Mouse (Mus musculus) CH12.LX (cell line): ENCODE data around the gene Mid1. TPM values are rescaled to one million over a fixed set of nuclear protein-coding genes. Genes with fewer than 3 reads are reported as not detected.
A peak's percentile ranks its signal among the peaks of the same experiment; 100 is the strongest.

Source experiments
- DNase-seq: peaks from one replicate; pipeline ENCODE4 v3.0.0-alpha.2; 2013; ENCODE audit errors: extremely low read depth
- H3K27ac ChIP-seq: 2 replicates; pipeline ENCODE4 v1.5.1; 2012; ENCODE audit warnings: low read depth, mild to moderate bottlenecking, control low read depth, moderate library complexity; ENCODE audit not compliant: insufficient read depth
- H3K27me3 ChIP-seq: replicated peaks from 2 replicates; pipeline ENCODE3; 2012; ENCODE audit warnings: inconsistent platforms
- H3K36me3 ChIP-seq, 2 experiments: replicated peaks in 1 of 2; 2 replicates each; pipeline versions ENCODE3 to v1.6.1; 2012; ENCODE audit warnings: inconsistent platforms in 1 of 2, low read length in 1 of 2, mild to moderate bottlenecking in 1 of 2, mixed read lengths in 1 of 2, moderate library complexity in 1 of 2; ENCODE audit not compliant: control insufficient read depth in 1 of 2, insufficient read depth in 1 of 2
- H3K4me1 ChIP-seq, 2 experiments: 2 replicates each; pipeline ENCODE4 v1.6.1; 2012; ENCODE audit warnings: inconsistent platforms in 1 of 2, moderate library complexity in 1 of 2; ENCODE audit not compliant: insufficient read depth in 2 of 2, control insufficient read depth in 1 of 2
- H3K4me2 ChIP-seq: 2 replicates; pipeline ENCODE4 v1.6.1; 2012; ENCODE audit warnings: low read depth, mild to moderate bottlenecking, control low read depth; ENCODE audit not compliant: poor library complexity, insufficient read depth, severe bottlenecking
- H3K4me3 ChIP-seq, 3 experiments: fragments of 150-350 bp in 1 of 3; sonication (generic) in 1 of 3; replicated peaks in 1 of 3; 2 replicates each; pipeline versions ENCODE3 to v1.5.1; 2011 to 2012; ENCODE audit warnings: low read depth in 2 of 3, low read length in 2 of 3, mild to moderate bottlenecking in 2 of 3, moderate library complexity in 2 of 3, control low read depth in 1 of 3, improper control_type of control experiment in 1 of 3, inconsistent platforms in 1 of 3, mixed read lengths in 1 of 3; ENCODE audit not compliant: poor library complexity in 1 of 3
- H3K79me2 ChIP-seq: replicated peaks from 2 replicates; pipeline ENCODE4 v1.6.1; 2012; ENCODE audit warnings: mild to moderate bottlenecking, moderate library complexity; ENCODE audit not compliant: control insufficient read depth, poor library complexity, insufficient read depth, severe bottlenecking; ENCODE audit errors: extremely low read depth
- H3K9ac ChIP-seq: 2 replicates; pipeline ENCODE4 v1.6.1; 2012; ENCODE audit warnings: low read depth, mild to moderate bottlenecking, control low read depth, moderate library complexity; ENCODE audit not compliant: insufficient read depth
- H3K9me3 ChIP-seq: replicated peaks from 2 replicates; pipeline ENCODE3; 2012; ENCODE audit warnings: low read length, inconsistent platforms, mixed read lengths
- CHD2 ChIP-seq: IDR thresholded peaks from 2 replicates; pipeline ENCODE4 v1.6.1; 2011; ENCODE audit warnings: low read length, improper control_type of control experiment
- CTCF ChIP-seq, 2 experiments: IDR thresholded peaks in 1 of 2; conservative IDR thresholded peaks in 1 of 2; 2 replicates each; pipeline ENCODE4 v1.5.1; 2011 to 2012; ENCODE audit warnings: low read depth in 2 of 2, low read length in 2 of 2, improper control_type of control experiment in 1 of 2, inconsistent platforms in 1 of 2, mild to moderate bottlenecking in 1 of 2, moderate library complexity in 1 of 2
- E2F4 ChIP-seq: IDR thresholded peaks from 2 replicates; pipeline ENCODE4 v1.6.1; 2011; ENCODE audit warnings: low read depth, low read length, improper control_type of control experiment; ENCODE audit not compliant: insufficient replicate concordance
- ETS1 ChIP-seq: conservative IDR thresholded peaks from 2 replicates; pipeline ENCODE4 v1.6.1; 2012; ENCODE audit warnings: low read depth, mild to moderate bottlenecking, inconsistent platforms, low read length, improper control_type of control experiment, moderate library complexity
- GABPA ChIP-seq: IDR thresholded peaks from 2 replicates; pipeline ENCODE4 v1.6.1; 2012; ENCODE audit warnings: low read depth, low read length, improper control_type of control experiment, inconsistent platforms; ENCODE audit not compliant: insufficient replicate concordance
- HCFC1 ChIP-seq: IDR thresholded peaks from 2 replicates; pipeline ENCODE4 v1.6.1; 2012; ENCODE audit warnings: low read depth, mild to moderate bottlenecking, inconsistent platforms, low read length, improper control_type of control experiment
- IRF4 ChIP-seq: IDR thresholded peaks from 2 replicates; pipeline ENCODE4 v1.6.1; 2014; ENCODE audit warnings: low read depth, mild to moderate bottlenecking, inconsistent platforms, low read length, improper control_type of control experiment
- JUND ChIP-seq: conservative IDR thresholded peaks from 2 replicates; pipeline ENCODE4 v1.6.1; 2011; ENCODE audit warnings: low read depth, low read length, improper control_type of control experiment
- MAX ChIP-seq: IDR thresholded peaks from 2 replicates; pipeline ENCODE4 v1.6.1; 2011; ENCODE audit warnings: low read length, improper control_type of control experiment
- NELFE ChIP-seq: IDR thresholded peaks from 2 replicates; pipeline ENCODE4 v1.6.1; 2011; ENCODE audit warnings: low read depth, low read length, improper control_type of control experiment
- POLR2A ChIP-seq: IDR thresholded peaks from 2 replicates; pipeline ENCODE4 v1.6.1; 2011; ENCODE audit warnings: low read depth, mild to moderate bottlenecking, improper control_type of control experiment, low read length
- POLR2AphosphoS2 ChIP-seq: IDR thresholded peaks from 2 replicates; pipeline ENCODE4 v1.6.1; 2011; ENCODE audit warnings: low read depth, low read length, improper control_type of control experiment
- RAD21 ChIP-seq: IDR thresholded peaks from 2 replicates; pipeline ENCODE4 v1.6.1; 2011; ENCODE audit warnings: low read depth, mild to moderate bottlenecking, low read length, improper control_type of control experiment, moderate library complexity
- RCOR1 ChIP-seq: conservative IDR thresholded peaks from 2 replicates; pipeline ENCODE4 v1.6.1; 2012; ENCODE audit warnings: low read depth, mild to moderate bottlenecking, inconsistent platforms, low read length, improper control_type of control experiment
- SMC3 ChIP-seq: IDR thresholded peaks from 2 replicates; pipeline ENCODE4 v1.6.1; 2011; ENCODE audit warnings: low read depth, low read length, improper control_type of control experiment
- TCF12 ChIP-seq: IDR thresholded peaks from 2 replicates; pipeline ENCODE4 v1.6.1; 2014; ENCODE audit warnings: low read depth, mild to moderate bottlenecking, inconsistent platforms, low read length, improper control_type of control experiment
- UBTF ChIP-seq: IDR thresholded peaks from 2 replicates; pipeline ENCODE4 v1.6.1; 2012; ENCODE audit warnings: low read depth, mild to moderate bottlenecking, inconsistent platforms, low read length, improper control_type of control experiment, moderate library complexity
- USF2 ChIP-seq: conservative IDR thresholded peaks from 2 replicates; pipeline ENCODE4 v1.6.1; 2011; ENCODE audit warnings: low read depth, low read length, improper control_type of control experiment
- ZC3H11A ChIP-seq: IDR thresholded peaks from 2 replicates; pipeline ENCODE4 v1.6.1; 2012; ENCODE audit warnings: low read depth, mild to moderate bottlenecking, inconsistent platforms, low read length, improper control_type of control experiment
- ZNF384 ChIP-seq: IDR thresholded peaks from 2 replicates; pipeline ENCODE4 v1.6.1; 2012; ENCODE audit warnings: low read depth, low read length, improper control_type of control experiment, inconsistent platforms
- dilution Hi-C: fragments of 300-500 bp; cut with MboI; formaldehyde crosslinking; loops from 2 replicates; pipeline ENCODE4 v1.14.3; 2020; ENCODE audit warnings: low sequenced_read_pairs; ENCODE audit not compliant: extremely low pct_unique_long_range_greater_than_20kb, extremely low pct_ligation_motif_present
- in situ Hi-C: fragments of 300-500 bp; cut with MboI; formaldehyde crosslinking; loops from 3 replicates; pipeline ENCODE4 v1.14.3; 2019; ENCODE audit warnings: low sequenced_read_pairs, low pct_ligation_motif_present, low pct_unique_long_range_greater_than_20kb, mixed read lengths
- polyA plus RNA-seq: library from polyadenylated mRNA; unstranded; fragments of >175 nt; gene quantifications from 2 replicates; pipeline ENCODE4 v1.2.1, GENCODE M21; 2012; ENCODE audit warnings: low read depth; ENCODE audit not compliant: insufficient read length
- total RNA-seq, 2 experiments: library from RNA; depleted of rRNA; stranded (reverse); fragments of 300-350 nt in 1 of 2; fragments of >200 nt in 1 of 2; gene quantifications; 2 replicates each; pipeline ENCODE4 v1.2.3; 2012 to 2014

Gene Mid1
- total and polyA plus RNA-seq, 3 experiments: 3.3 to 15.0 (median 6.2) TPM

DNA sequence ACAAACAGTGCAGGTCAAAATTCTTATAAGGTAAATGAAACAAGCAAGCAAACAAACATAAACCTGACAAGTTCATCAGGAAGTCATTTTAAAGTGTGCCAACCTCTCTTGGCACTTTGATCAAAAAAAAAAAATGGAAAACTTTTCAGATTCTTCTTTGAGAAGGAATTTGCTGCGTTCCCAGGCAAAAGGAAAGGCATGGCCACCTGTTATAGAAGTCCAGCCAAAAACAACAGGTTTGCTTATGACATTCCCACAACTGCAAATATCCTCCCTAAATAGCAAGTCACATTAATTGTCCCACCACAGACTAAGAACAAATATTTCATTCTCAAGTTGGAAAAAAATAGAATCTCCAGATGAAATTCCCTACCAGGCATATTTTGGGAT lies 197.2 kb downstream of the Mid1 start:
- no peaks in the 10 kb centered on the region for H3K36me3 ChIP-seq
- DNase-seq: no peak
- no peak overlapping the region for H3K9ac ChIP-seq
- H3K79me2 ChIP-seq: no peaks in the 10 kb centered on the region
- dilution Hi-C loops (no loop called here), in situ Hi-C loops (no loop called here)
- no peak overlapping the region for H3K4me3 ChIP-seq
- no peak overlapping the region for H3K4me2 ChIP-seq
- H3K4me1 ChIP-seq: no peaks in the 10 kb centered on the region
- no peaks in the 10 kb centered on the region for H3K9me3 ChIP-seq
- H3K27me3 ChIP-seq: no peaks in the 10 kb centered on the region
- H3K27ac ChIP-seq: no peak overlapping the region
- no peak for TF ChIP-seq USF2
- TF ChIP-seq JUND: no peak
- no peak for TF ChIP-seq E2F4
- TF ChIP-seq ZNF384: no peak
- TF ChIP-seq POLR2A: no peak
- TF ChIP-seq TCF12: no peak
- no peak for TF ChIP-seq ZC3H11A
- no peak for TF ChIP-seq ETS1
- no peak for TF ChIP-seq HCFC1
- no peak for TF ChIP-seq NELFE
- TF ChIP-seq UBTF: no peak
- no peak for TF ChIP-seq RAD21
- no peak for TF ChIP-seq MAX
- TF ChIP-seq CHD2: no peak
- no peak for TF ChIP-seq RCOR1
- TF ChIP-seq GABPA: no peak
- TF ChIP-seq, all 38 proteins: peak for 0

DNA sequence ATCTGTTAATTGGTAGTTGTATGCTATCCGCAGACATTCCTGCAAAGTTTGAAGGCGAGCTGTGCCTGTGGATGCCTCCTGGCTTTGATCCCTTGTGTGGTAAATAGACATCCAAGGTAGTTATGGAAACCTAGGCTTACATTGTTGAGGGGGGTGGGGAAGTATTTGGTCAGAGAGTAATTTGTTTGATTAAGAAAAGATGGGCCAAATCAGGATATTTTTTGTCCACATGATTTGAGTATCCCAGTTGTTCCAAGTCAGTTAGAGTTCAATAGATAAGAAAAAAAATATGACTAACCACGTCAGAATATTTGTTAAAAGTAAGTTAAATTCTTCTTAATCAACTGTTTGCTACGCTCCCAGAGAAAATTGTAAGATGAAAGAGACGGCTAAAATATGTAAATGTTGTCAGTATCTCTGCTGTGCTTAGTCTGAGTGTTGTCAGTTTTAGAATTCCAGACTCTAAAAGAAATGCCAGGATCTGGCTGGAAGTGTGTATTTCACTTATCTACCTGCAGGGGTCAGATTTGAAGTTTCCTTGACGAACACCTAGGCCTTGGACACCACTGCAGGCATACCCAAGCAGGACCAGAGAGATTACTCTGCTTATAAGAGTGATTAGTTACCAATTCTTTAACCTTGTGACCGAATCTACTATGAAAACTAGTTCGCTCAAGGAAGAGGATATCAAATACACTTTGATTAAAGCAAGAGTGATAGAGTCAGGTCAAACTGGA lies 198.7 kb downstream of the Mid1 start:
- H3K27ac ChIP-seq: no peak overlapping the region
- DNase-seq: peak; percentile 29
- H3K36me3 ChIP-seq: no peaks in the 10 kb centered on the region
- H3K9ac ChIP-seq: no peak overlapping the region
- H3K9me3 ChIP-seq: no peaks in the 10 kb centered on the region
- no peaks in the 10 kb centered on the region for H3K27me3 ChIP-seq
- no peak overlapping the region for H3K4me2 ChIP-seq
- dilution Hi-C loops (no loop called here), in situ Hi-C loops (no loop called here)
- H3K4me3 ChIP-seq: no peak overlapping the region
- no peak for TF ChIP-seq POLR2AphosphoS2
- TF ChIP-seq E2F4: no peak
- TF ChIP-seq IRF4: no peak
- TF ChIP-seq RAD21: peak; percentile 44
- TF ChIP-seq CTCF (conservative IDR thresholded peaks at IDR 0.05 in 1 of 2, IDR thresholded peaks at IDR 0.05 in 1 of 2; ENCODE audit: low read depth in 2 of 2, low read length in 2 of 2): peak in 1 of 2 experiments; percentile 51; a peak in 2 of 4 replicates
- peak; percentile 32 for TF ChIP-seq SMC3
- H3K4me1 ChIP-seq: no peaks in the 10 kb centered on the region
- H3K79me2 ChIP-seq: no peaks in the 10 kb centered on the region
